Mouse (Mus musculus) embryonic facial prominence, embryonic 10.5 days (tissue): ENCODE data around the gene Rpgrip1. TPM values are rescaled to one million over a fixed set of nuclear protein-coding genes. Genes with fewer than 3 reads are reported as not detected.
"Not testable (repeated sequence)": the region's sequence is repeated elsewhere in the genome, so short reads cannot be mapped to it uniquely, and the experiment has no call there.

Experiments used
- DNase-seq: peaks from one replicate; pipeline ENCODE4 v3.0.0-alpha.2; 2017; ENCODE audit warnings: low spot score
- H3K27ac ChIP-seq: fragments of 300-500 bp; sonication (generic); replicated peaks from 2 replicates; pipeline ENCODE4 v1.5.1; 2016; ENCODE audit warnings: mild to moderate bottlenecking
- H3K27me3 ChIP-seq: fragments of 300-500 bp; sonication (generic); replicated peaks from 2 replicates; pipeline ENCODE4 v1.6.1; 2016; ENCODE audit warnings: low read depth, mild to moderate bottlenecking; ENCODE audit not compliant: poor library complexity, severe bottlenecking
- H3K36me3 ChIP-seq: fragments of 300-500 bp; sonication (generic); replicated peaks from 2 replicates; pipeline ENCODE4 v1.6.1; 2016; ENCODE audit warnings: mild to moderate bottlenecking, moderate library complexity
- H3K4me1 ChIP-seq: fragments of 300-500 bp; sonication (generic); 2 replicates; pipeline ENCODE4 v1.6.1; 2016
- H3K4me3 ChIP-seq: fragments of 300-500 bp; sonication (generic); 2 replicates; pipeline ENCODE4 v1.5.1; 2016; ENCODE audit warnings: mild to moderate bottlenecking, moderate library complexity
- H3K9me3 ChIP-seq: fragments of 300-500 bp; sonication (generic); 2 replicates; pipeline ENCODE4 v1.6.1; 2016; ENCODE audit warnings: mild to moderate bottlenecking
- whole genome bisulfite sequencing: fragments of 180-500 bp; shearing (Covaris S2); methylation state at CpG from one replicate; pipeline ENCODE4 v1.1.7; 2016; 5-methylcytosine and 5-hydroxymethylcytosine counted together
- polyA plus RNA-seq: library from polyadenylated mRNA; unstranded; fragments of >200 nt; fragmentation: Nextera tagmentation; extraction: Ambion mirVana; gene quantifications from 2 replicates; pipeline ENCODE4 v1.2.1, GENCODE M21; 2016

Gene Rpgrip1
- polyA plus RNA-seq, result 129 and 133 TPM in 2 replicates

DNA sequence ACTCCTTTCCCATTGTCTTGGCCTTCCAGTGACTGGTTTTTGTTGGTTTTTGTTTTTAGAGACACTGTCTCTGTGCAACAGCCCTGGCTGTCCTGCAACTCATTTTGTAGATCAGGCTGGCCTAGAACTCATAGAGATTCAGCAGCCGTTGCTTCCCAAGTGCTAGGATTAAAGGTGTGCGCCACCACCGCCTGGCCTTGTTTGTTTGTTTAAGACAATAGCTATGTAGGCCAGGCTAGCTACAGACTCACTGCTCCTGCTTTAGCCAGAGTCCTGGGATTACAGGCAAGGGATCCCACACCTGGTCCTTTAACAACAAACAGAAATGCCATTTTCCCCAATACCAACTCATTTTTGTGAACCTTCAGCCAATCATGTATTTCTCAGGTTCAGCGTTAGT, at the start of gene Rpgrip1:
Gene Rpgrip1 (plus strand): TSS at position 359 of the 400 bp plus-strand sequence.
- H3K4me3 ChIP-seq, result no peak within 1 kb of the TSS
- no peaks in the 10 kb centered on the region for H3K9me3 ChIP-seq
- no peak within 1 kb of the TSS for H3K27ac ChIP-seq
- no peaks in the 10 kb centered on the region for H3K36me3 ChIP-seq
- WGBS, result 91% methylated on average over 4 of the region's 4 CpGs
- H3K27me3 ChIP-seq, result no peaks in the 10 kb centered on the region
- no peak for DNase-seq
- peaks cover 5% of the 10 kb centered on the region for H3K4me1 ChIP-seq

- Histone ChIP-seq H3K4me3 (no peak overlapping the region), H3K27me3 (no peaks in the 10 kb centered on the region), H3K9me3 (no peaks in the 10 kb centered on the region), H3K4me1 (no peaks in the 10 kb centered on the region), H3K27ac (no peak overlapping the region), H3K36me3 (no peaks in the 10 kb centered on the region)
- DNase-seq, result no peak
- 94% methylated on average over 1 of the region's 1 CpGs for WGBS
Measured at GRCm38 (mm10) chr14:52060800-52061199, 49.7 kb upstream of the Rpgrip1 start.

GRCm38 (mm10) chr14:52061798-52062197, 48.7 kb upstream of the Rpgrip1 start:
- no peaks in the 10 kb centered on the region for H3K36me3 ChIP-seq
- H3K27ac ChIP-seq, result no peak overlapping the region
- no peaks in the 10 kb centered on the region for H3K9me3 ChIP-seq
- no peak overlapping the region for H3K4me3 ChIP-seq
- 85% methylated on average over 8 of the region's 8 CpGs for WGBS
- no peaks in the 10 kb centered on the region for H3K27me3 ChIP-seq
- no peak for DNase-seq
- no peaks in the 10 kb centered on the region for H3K4me1 ChIP-seq

DNA sequence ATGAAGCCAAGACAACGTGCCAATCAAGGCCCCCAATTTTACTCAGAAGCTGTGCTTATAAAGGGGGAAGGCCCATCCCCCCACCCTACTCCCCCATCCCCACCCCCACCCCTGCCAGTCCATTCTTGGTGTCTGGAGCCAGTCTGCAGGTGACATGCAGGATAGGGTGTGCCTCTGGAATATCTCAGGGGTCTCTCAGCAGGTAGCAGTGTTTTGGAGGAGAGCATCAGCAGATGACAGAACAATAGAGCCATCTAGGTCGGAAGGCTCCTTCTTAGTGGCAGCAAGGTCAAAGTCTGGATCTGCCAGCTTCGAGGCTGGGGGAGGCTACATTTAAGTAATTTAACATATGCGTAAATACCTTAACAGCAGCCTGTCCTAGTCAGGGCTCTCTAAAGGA, 44.4 kb upstream of the Rpgrip1 start:
- Histone ChIP-seq H3K27me3 (no peaks in the 10 kb centered on the region), H3K27ac (no peak overlapping the region), H3K4me1 (no peaks in the 10 kb centered on the region), H3K4me3 (no peak overlapping the region), H3K36me3 (peaks cover 11% of the 10 kb centered on the region), H3K9me3 (no peaks in the 10 kb centered on the region)
- DNase-seq, result no peak
- WGBS, result 61% methylated on average over 4 of the region's 4 CpGs

- Histone ChIP-seq H3K27ac (no peak overlapping the region), H3K9me3 (no peaks in the 10 kb centered on the region), H3K4me3 (no peak overlapping the region), H3K4me1 (no peaks in the 10 kb centered on the region), H3K27me3 (no peaks in the 10 kb centered on the region), H3K36me3 (peaks cover 66% of the 10 kb centered on the region)
- 95% methylated on average over 15 of the region's 15 CpGs for WGBS
- DNase-seq, result no peak
Measured at GRCm38 (mm10) chr14:52071599-52072137, 38.8 kb upstream of the Rpgrip1 start.

DNA sequence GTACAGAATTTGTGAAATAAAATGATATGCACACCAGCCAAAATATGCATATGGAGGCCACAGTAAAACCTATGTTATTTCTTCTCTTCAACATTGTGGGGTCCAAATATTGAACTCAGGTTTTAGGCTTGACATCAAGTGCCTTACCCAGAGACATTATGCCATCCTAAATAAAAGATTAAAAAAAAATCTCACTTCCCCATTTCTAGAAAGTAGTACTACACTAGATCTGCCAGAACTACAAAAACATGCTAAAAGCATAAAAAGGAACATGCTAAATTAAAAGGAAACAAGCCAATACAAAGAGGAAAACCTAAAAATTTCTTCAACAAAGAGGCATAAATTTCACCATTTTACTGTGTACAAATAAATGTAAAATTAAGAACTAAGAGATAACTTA, 27.4 kb upstream of the Rpgrip1 start:
- Histone ChIP-seq H3K36me3 (peaks cover 98% of the 10 kb centered on the region), H3K27ac (no peak overlapping the region), H3K27me3 (no peaks in the 10 kb centered on the region), H3K4me1 (no peaks in the 10 kb centered on the region), H3K9me3 (no peaks in the 10 kb centered on the region), H3K4me3 (no peak overlapping the region)
- no peak for DNase-seq

GRCm38 (mm10) chr14:52094533-52094932, 16.0 kb upstream of the Rpgrip1 start:
- Histone ChIP-seq H3K27ac (no peak overlapping the region), H3K4me1 (no peaks in the 10 kb centered on the region), H3K9me3 (no peaks in the 10 kb centered on the region), H3K27me3 (no peaks in the 10 kb centered on the region), H3K4me3 (no peak overlapping the region), H3K36me3 (peaks cover 91% of the 10 kb centered on the region)
- 90% methylated on average over 1 of the region's 1 CpGs for WGBS
- DNase-seq, result no peak

GRCm38 (mm10) chr14:52097191-52097590, 13.3 kb upstream of the Rpgrip1 start:
- H3K4me3 ChIP-seq, DNase-seq, H3K9me3 ChIP-seq, H3K27me3 ChIP-seq, H3K27ac ChIP-seq: not testable (repeated sequence)
- Histone ChIP-seq H3K36me3 (peaks cover 86% of the 10 kb centered on the region), H3K4me1 (peaks cover 21% of the 10 kb centered on the region)
- 95% methylated on average over 3 of the region's 3 CpGs for WGBS

DNA sequence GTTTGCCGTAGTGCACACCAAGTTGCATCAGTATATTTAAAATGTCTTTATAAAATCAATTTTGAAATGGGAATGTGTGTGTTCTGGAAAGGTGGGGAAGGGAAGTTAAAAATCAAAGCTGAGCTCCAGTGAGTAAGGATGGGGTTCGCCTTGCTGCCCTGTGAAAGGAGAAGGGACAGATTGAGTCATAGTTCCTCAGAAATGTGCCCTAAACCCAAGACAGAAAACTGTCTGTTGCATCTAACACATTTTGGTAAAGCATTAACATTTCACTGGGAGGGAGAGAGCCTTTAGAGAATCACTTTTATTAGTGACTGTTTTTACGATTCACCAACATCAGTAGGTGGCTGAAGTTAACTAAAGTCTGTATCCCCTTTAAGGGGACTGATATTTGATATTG, 12.1 kb upstream of the Rpgrip1 start:
- Histone ChIP-seq H3K36me3 (peaks cover 77% of the 10 kb centered on the region), H3K4me1 (peaks cover 26% of the 10 kb centered on the region)
- 91% methylated on average over 3 of the region's 3 CpGs for WGBS

GRCm38 (mm10) chr14:52099563-52099962, 10.9 kb upstream of the Rpgrip1 start:
- Histone ChIP-seq H3K36me3 (peaks cover 66% of the 10 kb centered on the region), H3K9me3 (no peaks in the 10 kb centered on the region), H3K27me3 (no peaks in the 10 kb centered on the region), H3K27ac (no peak overlapping the region), H3K4me1 (peaks cover 26% of the 10 kb centered on the region), H3K4me3 (no peak overlapping the region)
- no peak for DNase-seq
- WGBS, result 88% methylated on average over 2 of the region's 2 CpGs

More for the DNA sequence above, 12.1 kb upstream of the Rpgrip1 start:
- not testable (repeated sequence) for H3K9me3 ChIP-seq, H3K4me3 ChIP-seq, DNase-seq, H3K27me3 ChIP-seq, H3K27ac ChIP-seq

DNA sequence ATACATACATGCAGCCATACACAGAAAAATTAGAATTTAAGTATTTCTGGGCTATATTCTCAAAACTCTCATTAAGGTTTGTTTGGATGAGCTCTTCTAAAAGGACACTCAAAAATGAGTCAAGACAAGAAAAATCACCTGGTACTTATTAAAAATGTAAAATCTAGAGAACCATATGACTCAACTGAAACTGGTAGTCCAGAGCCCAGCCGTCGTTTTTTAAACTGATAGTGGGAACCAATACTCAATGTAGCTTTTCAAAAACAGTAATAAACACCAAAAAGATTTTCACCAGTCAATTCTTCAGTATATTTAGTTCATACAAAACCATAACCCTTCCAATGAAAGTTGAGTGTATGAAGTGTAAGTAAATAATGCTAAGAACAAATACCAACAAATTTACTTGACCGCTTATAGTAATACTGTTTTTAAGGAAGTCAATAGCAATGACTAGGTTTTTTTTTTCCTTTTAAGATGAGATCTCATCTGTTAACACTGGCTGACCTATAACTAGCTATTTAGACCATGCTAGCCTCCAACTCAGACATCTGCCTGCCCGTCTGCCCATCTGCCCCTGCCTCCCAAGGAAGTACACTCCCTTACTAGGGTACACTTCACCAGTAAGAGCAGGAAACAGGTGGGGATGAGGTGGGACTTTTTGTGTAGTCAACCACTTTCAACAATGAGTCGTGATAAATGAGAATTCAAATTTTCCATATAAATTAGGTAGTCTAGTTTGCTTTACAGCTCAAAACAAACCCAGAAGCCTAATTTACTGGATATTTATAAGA, 10.1 kb upstream of the Rpgrip1 start:
- peaks cover 31% of the 10 kb centered on the region for H3K4me1 ChIP-seq
- peaks cover 58% of the 10 kb centered on the region for H3K36me3 ChIP-seq
- DNase-seq, result no peak
- H3K4me3 ChIP-seq, result peak overlapping the region; percentile 98; the same call in 1 of the 2 replicates
- no peaks in the 10 kb centered on the region for H3K27me3 ChIP-seq
- WGBS, result 82% methylated on average over 5 of the region's 5 CpGs
- H3K27ac ChIP-seq, result no peak overlapping the region
- no peaks in the 10 kb centered on the region for H3K9me3 ChIP-seq

GRCm38 (mm10) chr14:52101285-52102157, 9.0 kb upstream of the Rpgrip1 start:
- peaks cover 31% of the 10 kb centered on the region for H3K4me1 ChIP-seq
- peaks cover 46% of the 10 kb centered on the region for H3K36me3 ChIP-seq
- H3K27ac ChIP-seq, result no peak overlapping the region
- WGBS, result 88% methylated on average over 1 of the region's 1 CpGs
- H3K27me3 ChIP-seq, result no peaks in the 10 kb centered on the region
- peak overlapping the region; percentile 98 for H3K4me3 ChIP-seq
- H3K9me3 ChIP-seq, result no peaks in the 10 kb centered on the region
- DNase-seq, result no peak
